Mouse (Mus musculus): ENCODE results near the gene Fhl3.

DNA sequence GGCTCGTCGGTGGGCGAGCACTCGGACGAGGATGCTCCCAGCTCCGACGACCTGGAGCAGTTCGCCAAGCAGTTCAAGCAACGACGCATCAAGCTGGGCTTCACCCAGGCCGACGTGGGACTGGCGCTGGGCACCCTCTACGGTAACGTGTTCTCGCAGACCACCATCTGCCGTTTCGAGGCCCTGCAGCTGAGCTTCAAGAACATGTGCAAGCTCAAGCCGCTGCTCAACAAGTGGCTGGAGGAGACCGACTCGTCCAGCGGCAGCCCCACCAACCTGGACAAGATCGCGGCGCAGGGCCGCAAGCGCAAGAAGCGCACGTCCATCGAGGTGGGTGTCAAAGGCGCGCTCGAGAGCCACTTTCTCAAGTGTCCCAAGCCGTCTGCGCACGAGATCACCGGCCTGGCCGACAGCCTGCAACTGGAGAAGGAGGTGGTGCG, 42.1 kb upstream of the Fhl3 start:
- TF ChIP-seq CTCF (IDR thresholded peaks at IDR 0.05; ENCODE audit: borderline replicate concordance, extremely low read depth, insufficient read depth, insufficient read length) (no peak), POLR2A (IDR thresholded peaks at IDR 0.05; ENCODE audit: borderline replicate concordance, extremely low read depth, insufficient read depth, insufficient read length, poor library complexity, severe bottlenecking) (no peak)

All from brain, embryonic 14.5 days (tissue).